Mouse (Mus musculus): ENCODE measurements around the gene Scn3a. TPM values are rescaled to one million over a fixed set of nuclear protein-coding genes. Genes with fewer than 3 reads are reported as not detected.

Scn3a gene
- total and polyA plus RNA-seq, 3 experiments, result 0.13 to 0.33 (median 0.24) TPM

- in situ Hi-C loops (cut with MboI; ENCODE audit: low pct_ligation_motif_present, low pct_unique_long_range_greater_than_20kb, low sequenced_read_pairs) (no loop called here), dilution Hi-C loops (cut with MboI; ENCODE audit: extremely low pct_ligation_motif_present, extremely low pct_unique_long_range_greater_than_20kb, low sequenced_read_pairs) (no loop called here)
- Histone ChIP-seq H3K27me3 (replicated peaks) (no peaks in the 10 kb centered on the region), H3K4me3 (replicated peaks in 1 of 3; ENCODE audit: low read depth in 2 of 3, low read length in 2 of 3, poor library complexity in 1 of 3) (no peak overlapping the region), H3K9me3 (replicated peaks; ENCODE audit: low read length) (no peaks in the 10 kb centered on the region), H3K4me2 (ENCODE audit: insufficient read depth, low read depth, poor library complexity, severe bottlenecking) (no peak overlapping the region), H3K9ac (ENCODE audit: insufficient read depth, low read depth) (no peak overlapping the region), H3K36me3 (replicated peaks in 1 of 2; ENCODE audit: control insufficient read depth in 1 of 2, insufficient read depth in 1 of 2, low read length in 1 of 2) (no peaks in the 10 kb centered on the region), H3K27ac (ENCODE audit: insufficient read depth, low read depth) (no peak overlapping the region), H3K4me1 (ENCODE audit: control insufficient read depth in 1 of 2, insufficient read depth in 2 of 2) (peaks cover 2 to 50% of the 10 kb centered on the region in 2 experiments; a peak in 2 of 4 replicates), H3K79me2 (replicated peaks; ENCODE audit: control insufficient read depth, extremely low read depth, insufficient read depth, poor library complexity, severe bottlenecking) (no peaks in the 10 kb centered on the region)
- no peak for TF ChIP-seq ZKSCAN1 (IDR thresholded peaks at IDR 0.05; ENCODE audit: borderline replicate concordance, low read depth, low read length)
- TF ChIP-seq BHLHE40 (IDR thresholded peaks at IDR 0.05; ENCODE audit: low read depth, low read length), result no peak
- TF ChIP-seq USF1 (IDR thresholded peaks at IDR 0.05; ENCODE audit: low read depth, low read length), result no peak
- TF ChIP-seq ZNF384 (IDR thresholded peaks at IDR 0.05; ENCODE audit: low read depth, low read length), result no peak
- no peak for TF ChIP-seq E2F4 (IDR thresholded peaks at IDR 0.05; ENCODE audit: insufficient replicate concordance, low read depth, low read length)
- no peak for TF ChIP-seq EP300 (IDR thresholded peaks at IDR 0.05; ENCODE audit: low read length)
- no peak for TF ChIP-seq MXI1 (IDR thresholded peaks at IDR 0.05; ENCODE audit: low read depth, low read length)
- TF ChIP-seq NRF1 (IDR thresholded peaks at IDR 0.05; ENCODE audit: low read depth, low read length), result no peak
- no peak for TF ChIP-seq KAT2A (IDR thresholded peaks at IDR 0.05; ENCODE audit: insufficient replicate concordance, low read length)
- TF ChIP-seq MEF2A (IDR thresholded peaks at IDR 0.05; ENCODE audit: borderline replicate concordance, low read depth, low read length), result no peak
- TF ChIP-seq USF2 (conservative IDR thresholded peaks at IDR 0.05; ENCODE audit: low read depth, low read length), result no peak
- no peak for DNase-seq (ENCODE audit: extremely low read depth)
These were observed 20.1 kb downstream of the Scn3a start for GRCm38 (mm10) chr2:65547341-65547740.

DNA sequence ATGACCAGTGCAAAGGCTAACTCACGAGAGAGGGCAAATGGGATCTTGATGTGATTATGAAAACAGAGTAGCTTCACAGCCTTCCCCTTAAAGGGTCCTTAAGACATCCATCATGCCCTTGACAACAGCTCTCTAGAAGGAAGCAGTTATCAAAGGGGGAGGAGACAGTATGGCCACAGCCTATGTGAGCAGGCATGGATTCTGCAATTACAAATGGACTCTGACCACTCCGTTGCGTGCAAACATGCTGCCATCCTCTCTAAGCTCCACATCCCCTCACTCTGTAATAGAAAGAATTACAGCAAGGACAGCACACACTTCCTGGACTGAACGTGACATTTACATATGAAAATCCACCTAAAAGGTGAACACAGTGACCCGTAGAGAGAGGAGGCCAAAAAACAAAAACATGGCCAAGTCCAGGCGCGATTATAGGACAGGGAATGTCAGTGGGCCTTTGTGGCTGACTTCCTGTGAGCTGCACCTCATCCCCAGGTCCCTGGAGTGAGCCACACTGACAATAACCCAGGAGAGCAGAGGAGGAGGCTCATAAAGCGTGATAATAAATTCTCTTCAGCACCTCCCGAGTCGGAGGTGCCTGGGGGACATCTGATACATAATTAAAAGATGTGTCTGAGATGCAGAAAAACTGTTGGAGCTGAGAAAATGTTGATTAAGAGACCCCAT, 24.4 kb downstream of the Scn3a start:
- Histone ChIP-seq H3K27ac (ENCODE audit: insufficient read depth, low read depth) (no peak overlapping the region), H3K27me3 (replicated peaks) (no peaks in the 10 kb centered on the region), H3K9ac (ENCODE audit: insufficient read depth, low read depth) (no peak overlapping the region), H3K36me3 (replicated peaks in 1 of 2; ENCODE audit: control insufficient read depth in 1 of 2, insufficient read depth in 1 of 2, low read length in 1 of 2) (no peaks in the 10 kb centered on the region), H3K4me3 (replicated peaks in 1 of 3; ENCODE audit: low read depth in 2 of 3, low read length in 2 of 3, poor library complexity in 1 of 3) (no peak overlapping the region), H3K4me1 (ENCODE audit: control insufficient read depth in 1 of 2, insufficient read depth in 2 of 2) (peaks cover 2 to 31% of the 10 kb centered on the region in 2 experiments; a peak in 2 of 4 replicates), H3K9me3 (replicated peaks; ENCODE audit: low read length) (no peaks in the 10 kb centered on the region), H3K4me2 (ENCODE audit: insufficient read depth, low read depth, poor library complexity, severe bottlenecking) (no peak overlapping the region), H3K79me2 (replicated peaks; ENCODE audit: control insufficient read depth, extremely low read depth, insufficient read depth, poor library complexity, severe bottlenecking) (no peaks in the 10 kb centered on the region)
- dilution Hi-C loops (cut with MboI; ENCODE audit: extremely low pct_ligation_motif_present, extremely low pct_unique_long_range_greater_than_20kb, low sequenced_read_pairs) (no loop called here), in situ Hi-C loops (cut with MboI; ENCODE audit: low pct_ligation_motif_present, low pct_unique_long_range_greater_than_20kb, low sequenced_read_pairs) (no loop called here)
- TF ChIP-seq USF1 (IDR thresholded peaks at IDR 0.05; ENCODE audit: low read depth, low read length) (no peak), NELFE (IDR thresholded peaks at IDR 0.05; ENCODE audit: low read depth, low read length) (no peak), MYC (IDR thresholded peaks at IDR 0.05; ENCODE audit: low read depth, low read length) (no peak), UBTF (IDR thresholded peaks at IDR 0.05; ENCODE audit: low read depth, low read length) (no peak), KAT2A (IDR thresholded peaks at IDR 0.05; ENCODE audit: insufficient replicate concordance, low read length) (no peak)
- no peak for DNase-seq (ENCODE audit: extremely low read depth)

Data from CH12.LX (cell line).